Mouse (Mus musculus) brain, embryonic 14.5 days (tissue): Measurements from ENCODE around the gene Pola1.

Source experiments
- CTCF ChIP-seq: fragments of 200-500 bp; IDR thresholded peaks from 2 replicates; pipeline ENCODE4 v1.5.1; 2012; ENCODE audit warnings: inconsistent platforms, mild to moderate bottlenecking, moderate library complexity, borderline replicate concordance; ENCODE audit not compliant: insufficient read depth, insufficient read length; ENCODE audit errors: extremely low read depth
- POLR2A ChIP-seq: fragments of 200-500 bp; IDR thresholded peaks from 2 replicates; pipeline ENCODE4 v1.6.1; 2012; ENCODE audit warnings: mild to moderate bottlenecking, inconsistent platforms, borderline replicate concordance; ENCODE audit not compliant: poor library complexity, insufficient read depth, insufficient read length, severe bottlenecking; ENCODE audit errors: extremely low read depth

GRCm38 (mm10) chrX:93674836-93675795, 43.2 kb upstream of the Pola1 start:
- TF ChIP-seq CTCF (no peak), POLR2A (no peak)
